Mouse (Mus musculus) small intestine, adult 2 months (tissue): ENCODE results near the gene Slc9a3r2.

Source experiments
- CTCF ChIP-seq: fragments of 200-500 bp; IDR thresholded peaks from 2 replicates; pipeline ENCODE4 v1.5.1; 2012; ENCODE audit warnings: low read depth, mild to moderate bottlenecking, control low read depth, inconsistent platforms, low read length, moderate library complexity, mixed read lengths; ENCODE audit not compliant: insufficient replicate concordance, insufficient read length; ENCODE audit errors: extremely low read depth
- POLR2A ChIP-seq: fragments of 200-500 bp; IDR thresholded peaks from 2 replicates; pipeline ENCODE4 v1.6.1; 2012; ENCODE audit warnings: low read depth, mild to moderate bottlenecking, control low read depth, inconsistent platforms, low read length, moderate library complexity

- TF ChIP-seq CTCF (no peak), POLR2A (no peak)
These were observed 55.9 kb downstream of the Slc9a3r2 start for GRCm38 (mm10) chr17:24593992-24594890.
